Mouse (Mus musculus) right cerebral cortex, postnatal 25 days (tissue): ENCODE data around the gene Stard13.

ENCODE experiments used
- DNase-seq: peaks from one replicate; pipeline ENCODE4 v3.0.0; 2022

The Stard13 gene

GRCm38 (mm10) chr5:151223696-151224366 lies 9.8 kb downstream of the Stard13 start:
- no peak for DNase-seq

GRCm38 (mm10) chr5:151222791-151223190 lies 10.8 kb downstream of the Stard13 start:
- DNase-seq, result no peak

GRCm38 (mm10) chr5:151218689-151219115 lies 14.9 kb downstream of the Stard13 start:
- no peak for DNase-seq

- DNase-seq, result no peak
Observed at GRCm38 (mm10) chr5:151213097-151213496, 20.5 kb downstream of the Stard13 start.

GRCm38 (mm10) chr5:151210869-151211268 lies 22.8 kb downstream of the Stard13 start:
- DNase-seq, result no peak

- DNase-seq, result no peak
Observed at GRCm38 (mm10) chr5:151210060-151210459, 23.6 kb downstream of the Stard13 start.

- no peak for DNase-seq
Observed at GRCm38 (mm10) chr5:151205017-151205416, 28.6 kb downstream of the Stard13 start.

GRCm38 (mm10) chr5:151202925-151203324 lies 30.7 kb downstream of the Stard13 start:
- no peak for DNase-seq

- DNase-seq, result no peak
Observed at GRCm38 (mm10) chr5:151201220-151201619, 32.4 kb downstream of the Stard13 start.

- no peak for DNase-seq
Observed at GRCm38 (mm10) chr5:151199235-151199634, 34.4 kb downstream of the Stard13 start.

- no peak for DNase-seq
Observed at GRCm38 (mm10) chr5:151196603-151197272, 36.9 kb downstream of the Stard13 start.

- DNase-seq, result no peak
Observed at GRCm38 (mm10) chr5:151193885-151194520, 39.6 kb downstream of the Stard13 start.

GRCm38 (mm10) chr5:151192266-151192665 lies 41.4 kb downstream of the Stard13 start:
- no peak for DNase-seq

- DNase-seq, result no peak
Observed at GRCm38 (mm10) chr5:151190764-151191163, 42.9 kb downstream of the Stard13 start.

- DNase-seq, result peak; percentile 26
Observed at GRCm38 (mm10) chr5:151189789-151190378, 43.8 kb downstream of the Stard13 start.

- DNase-seq, result no peak
Observed at GRCm38 (mm10) chr5:151189321-151189720, 44.3 kb downstream of the Stard13 start.

GRCm38 (mm10) chr5:151188659-151189058 lies 45.0 kb downstream of the Stard13 start:
- DNase-seq, result no peak

GRCm38 (mm10) chr5:151187336-151187735 lies 46.3 kb downstream of the Stard13 start:
- DNase-seq, result no peak

- no peak for DNase-seq
Observed at GRCm38 (mm10) chr5:151185286-151185856, 48.3 kb downstream of the Stard13 start.

- no peak for DNase-seq
Observed at GRCm38 (mm10) chr5:151183656-151184240, 49.9 kb downstream of the Stard13 start.

- no peak for DNase-seq
Observed at GRCm38 (mm10) chr5:151181288-151181687, 52.3 kb downstream of the Stard13 start.

GRCm38 (mm10) chr5:151180176-151180785 lies 53.4 kb downstream of the Stard13 start:
- DNase-seq, result no peak
